Mouse (Mus musculus) spleen, adult 2 months (tissue): Measurements from ENCODE around the gene Nfat5.
A peak's percentile ranks its signal among the peaks of the same experiment; 100 is the strongest.

Experiments
- CTCF ChIP-seq: fragments of 200-500 bp; IDR thresholded peaks from 2 replicates; pipeline ENCODE4 v1.5.1; 2011; ENCODE audit warnings: mild to moderate bottlenecking, inconsistent platforms; ENCODE audit not compliant: insufficient read depth, insufficient read length, insufficient replicate concordance; ENCODE audit errors: extremely low read depth
- POLR2A ChIP-seq: fragments of 200-500 bp; IDR thresholded peaks from 2 replicates; pipeline ENCODE4 v1.6.1; 2011; ENCODE audit warnings: low read depth, low read length, inconsistent platforms

- TF ChIP-seq CTCF: no peak; the same call in 1 of the 2 replicates
- peak; percentile 64 for TF ChIP-seq POLR2A
Measured at GRCm38 (mm10) chr8:107292928-107293601, at the start of gene Nfat5.
